Mouse (Mus musculus) heart, postnatal 4 days (tissue): Measurements from ENCODE around the gene Bnip1. TPM values are rescaled to one million over a fixed set of nuclear protein-coding genes. Genes with fewer than 3 reads are reported as not detected.
A peak's percentile ranks its signal among the peaks of the same experiment; 100 is the strongest.

ENCODE experiments used
- DNase-seq: peaks from one replicate; pipeline ENCODE4 v3.0.0; 2021
- total RNA-seq, 2 experiments: library from RNA; stranded (reverse); gene quantifications; 2 replicates each; pipeline ENCODE4 v1.2.3; 2021

Gene Bnip1
- total RNA-seq, 2 experiments from 2014 or later = 41.4 to 43.0 TPM

- DNase-seq = peak; percentile 82
These were observed 13.9 kb downstream of the Bnip1 start for GRCm38 (mm10) chr17:26794744-26795143.

- no peak for DNase-seq
These were observed 14.5 kb downstream of the Bnip1 start for GRCm38 (mm10) chr17:26795386-26795785.

- DNase-seq = no peak
These were observed 16.7 kb downstream of the Bnip1 start for GRCm38 (mm10) chr17:26797379-26798128.

DNA sequence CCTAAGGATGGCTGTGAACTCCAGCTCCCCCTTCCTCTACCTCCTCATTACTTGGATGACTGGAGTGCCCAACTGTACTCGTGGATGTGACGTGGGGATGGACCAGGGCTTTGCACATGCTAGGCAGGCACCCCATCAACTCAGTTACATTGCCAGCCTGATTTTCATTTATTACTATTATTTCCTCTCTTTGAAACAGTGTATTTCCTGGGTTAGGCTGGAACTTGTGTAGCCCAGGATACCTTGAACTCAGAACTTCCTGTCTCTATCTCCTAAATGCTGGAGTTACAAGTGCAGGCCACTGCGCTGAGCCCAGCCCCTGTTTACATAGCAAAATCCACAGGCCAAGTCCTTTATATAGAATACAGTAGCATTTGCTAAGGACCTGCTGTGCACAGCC lies 22.0 kb downstream of the Bnip1 start:
- DNase-seq = no peak

DNA sequence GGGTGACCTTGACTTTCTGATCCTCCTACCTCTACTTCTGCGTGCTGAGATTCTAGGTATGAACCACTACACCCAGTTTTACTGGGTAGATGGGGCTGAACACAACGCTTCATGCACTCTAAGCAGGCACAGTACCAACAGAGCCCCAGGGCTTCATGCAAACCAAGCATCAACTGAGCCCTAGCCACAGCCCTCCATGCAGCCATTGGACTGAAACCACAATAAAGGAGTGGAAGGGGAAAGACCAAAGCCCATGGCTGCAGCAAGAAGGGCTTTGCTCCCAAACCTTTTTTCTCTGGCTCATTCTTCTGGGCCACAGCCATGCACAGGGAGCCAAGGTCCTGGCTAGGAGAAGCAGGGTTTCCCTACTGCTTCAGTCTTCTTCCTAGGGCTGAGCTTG lies 31.7 kb downstream of the Bnip1 start:
- DNase-seq = no peak

DNA sequence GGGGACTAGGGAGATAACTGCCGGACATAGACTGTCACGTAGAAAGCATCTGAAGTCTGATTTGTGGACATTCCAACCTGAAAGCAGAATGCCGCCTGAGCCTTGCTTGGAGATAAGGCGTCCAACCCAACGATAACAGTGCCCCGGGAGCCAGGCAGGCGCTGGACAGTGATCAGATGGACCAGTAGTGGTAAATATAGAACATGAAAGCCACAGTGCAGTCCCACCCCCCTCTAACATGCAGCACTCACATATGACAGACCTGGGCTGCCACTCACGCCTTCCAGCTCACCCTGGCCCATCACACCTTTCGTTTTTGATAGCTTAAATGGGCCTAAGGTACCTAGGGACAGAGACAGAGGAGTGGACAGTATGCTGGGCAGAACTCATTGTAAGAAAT lies 32.6 kb downstream of the Bnip1 start:
- DNase-seq = no peak

- DNase-seq = no peak
These were observed 35.9 kb downstream of the Bnip1 start for GRCm38 (mm10) chr17:26816810-26817209.

GRCm38 (mm10) chr17:26817776-26818175 lies 36.9 kb downstream of the Bnip1 start:
- DNase-seq = no peak

- DNase-seq = no peak
These were observed 45.3 kb downstream of the Bnip1 start for GRCm38 (mm10) chr17:26826131-26826530.

DNA sequence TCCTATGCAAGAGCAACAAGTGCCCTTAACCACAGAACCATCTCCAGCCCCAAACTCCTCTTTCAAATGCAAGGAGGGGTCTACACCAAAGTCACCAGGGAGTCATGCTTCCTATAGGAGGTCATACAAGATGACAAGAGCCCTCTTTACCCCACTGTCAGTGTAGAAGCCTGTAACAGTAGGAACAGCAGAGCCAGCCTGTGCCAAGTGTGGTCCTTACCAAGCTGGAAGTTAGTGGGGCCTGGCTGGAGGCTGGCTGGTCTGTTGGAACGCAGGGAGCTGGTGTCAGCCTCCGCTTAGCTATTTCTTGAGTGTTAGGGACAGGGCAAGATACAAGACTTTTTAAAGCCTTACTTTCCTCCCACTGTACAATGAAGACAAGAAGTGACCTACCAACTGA lies 52.9 kb downstream of the Bnip1 start:
- DNase-seq = no peak

- no peak for DNase-seq
These were observed 53.6 kb downstream of the Bnip1 start for GRCm38 (mm10) chr17:26834302-26834965.

GRCm38 (mm10) chr17:26834966-26835755 lies 54.3 kb downstream of the Bnip1 start:
- peak; percentile 40 for DNase-seq

DNA sequence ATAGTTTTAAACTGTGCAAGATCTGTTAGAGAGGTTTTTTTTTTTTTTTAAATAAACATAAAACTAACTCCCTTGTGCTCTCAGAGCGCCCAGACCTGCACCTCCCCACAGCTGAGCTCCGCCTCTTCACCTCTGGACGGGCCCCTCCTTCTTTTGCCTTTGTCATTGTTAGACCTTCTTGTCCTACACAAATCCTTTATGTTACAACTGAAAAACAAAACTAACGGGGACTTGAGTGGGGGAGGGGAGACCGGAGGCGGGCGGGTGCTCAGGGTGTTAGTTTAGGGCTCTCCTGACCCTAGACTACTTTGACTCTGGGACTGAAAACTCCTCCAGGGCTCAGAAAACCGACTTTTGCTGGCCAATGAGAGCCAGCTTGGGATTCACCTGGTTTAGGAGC lies 55.1 kb downstream of the Bnip1 start:
- DNase-seq = no peak

DNA sequence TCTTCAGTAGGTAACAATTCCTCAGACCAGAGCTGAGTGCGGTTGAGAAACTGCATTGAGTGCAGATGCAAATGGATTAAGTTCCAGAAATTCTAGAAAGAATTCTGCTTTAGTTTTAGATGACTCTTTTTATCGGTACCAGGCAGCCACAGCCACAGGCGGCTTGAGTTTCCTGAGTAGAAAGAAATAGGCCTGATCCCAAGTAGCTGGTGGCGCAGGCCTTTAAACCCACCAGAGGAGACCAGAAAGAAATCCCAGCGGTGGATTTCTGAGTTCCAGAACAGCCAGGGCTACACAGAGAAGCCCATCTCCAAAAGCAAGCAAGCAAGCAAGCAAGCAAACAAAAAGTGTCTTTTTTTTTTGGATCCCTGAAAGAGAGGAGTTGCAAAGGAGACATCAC lies 55.5 kb downstream of the Bnip1 start:
- no peak for DNase-seq

DNA sequence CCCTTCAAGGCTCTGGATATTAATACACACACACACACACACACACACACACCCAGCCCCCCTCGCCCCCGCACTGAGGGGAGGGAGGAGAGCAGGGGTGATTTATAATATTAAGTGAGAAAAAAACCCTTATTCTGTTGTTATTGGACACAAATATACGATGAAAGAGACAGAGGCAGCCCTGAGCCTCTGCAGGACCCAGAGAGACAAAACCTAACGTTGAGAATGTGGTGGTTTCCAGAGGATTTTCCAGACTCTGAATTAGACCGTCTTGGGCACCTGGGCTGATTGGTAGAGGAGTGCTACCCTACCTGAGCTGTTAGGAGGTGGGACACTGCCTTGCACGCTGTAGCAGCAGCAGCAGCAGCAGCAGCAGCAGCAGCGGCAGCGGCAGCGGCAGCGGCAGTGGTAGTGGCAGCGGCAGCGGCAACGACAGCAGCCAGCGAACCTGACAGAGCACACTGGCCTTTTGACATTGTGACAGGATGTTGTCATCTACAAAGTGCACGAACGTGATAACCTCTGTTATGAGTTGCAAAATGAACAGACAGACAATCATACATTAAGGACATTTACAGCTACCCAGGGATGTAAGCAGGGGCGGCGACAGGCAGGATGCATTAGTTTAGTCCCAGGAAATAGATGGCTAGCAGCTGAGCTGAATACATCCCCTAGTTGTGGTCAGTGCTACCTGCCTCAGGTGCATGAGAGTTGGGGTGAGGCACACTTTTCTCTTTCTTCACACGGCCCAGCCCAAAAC lies 56.1 kb downstream of the Bnip1 start:
- no peak for DNase-seq

DNA sequence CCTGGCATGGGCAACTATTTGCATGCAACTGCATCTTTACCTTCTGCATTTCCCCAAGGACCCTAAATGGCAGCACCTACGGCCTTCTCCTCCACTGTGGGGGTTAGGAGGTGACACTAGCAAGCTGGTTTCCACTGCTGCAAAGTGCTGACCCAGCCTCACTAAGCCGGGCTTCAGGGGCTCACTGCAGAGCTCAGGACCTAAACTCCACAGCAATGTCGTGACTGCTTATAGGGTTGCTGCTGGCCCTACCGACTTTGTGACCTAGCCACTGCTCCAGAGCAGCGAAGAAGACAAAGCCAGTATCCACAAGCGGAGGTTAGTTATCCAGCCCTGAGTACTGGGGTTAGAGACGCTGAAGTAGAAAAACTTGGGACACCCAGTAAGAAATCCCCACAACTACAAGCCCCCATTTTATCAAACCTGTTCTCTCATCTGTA lies 56.7 kb downstream of the Bnip1 start:
- DNase-seq = no peak

- DNase-seq = no peak
These were observed 57.5 kb downstream of the Bnip1 start for GRCm38 (mm10) chr17:26838191-26838910.

DNA sequence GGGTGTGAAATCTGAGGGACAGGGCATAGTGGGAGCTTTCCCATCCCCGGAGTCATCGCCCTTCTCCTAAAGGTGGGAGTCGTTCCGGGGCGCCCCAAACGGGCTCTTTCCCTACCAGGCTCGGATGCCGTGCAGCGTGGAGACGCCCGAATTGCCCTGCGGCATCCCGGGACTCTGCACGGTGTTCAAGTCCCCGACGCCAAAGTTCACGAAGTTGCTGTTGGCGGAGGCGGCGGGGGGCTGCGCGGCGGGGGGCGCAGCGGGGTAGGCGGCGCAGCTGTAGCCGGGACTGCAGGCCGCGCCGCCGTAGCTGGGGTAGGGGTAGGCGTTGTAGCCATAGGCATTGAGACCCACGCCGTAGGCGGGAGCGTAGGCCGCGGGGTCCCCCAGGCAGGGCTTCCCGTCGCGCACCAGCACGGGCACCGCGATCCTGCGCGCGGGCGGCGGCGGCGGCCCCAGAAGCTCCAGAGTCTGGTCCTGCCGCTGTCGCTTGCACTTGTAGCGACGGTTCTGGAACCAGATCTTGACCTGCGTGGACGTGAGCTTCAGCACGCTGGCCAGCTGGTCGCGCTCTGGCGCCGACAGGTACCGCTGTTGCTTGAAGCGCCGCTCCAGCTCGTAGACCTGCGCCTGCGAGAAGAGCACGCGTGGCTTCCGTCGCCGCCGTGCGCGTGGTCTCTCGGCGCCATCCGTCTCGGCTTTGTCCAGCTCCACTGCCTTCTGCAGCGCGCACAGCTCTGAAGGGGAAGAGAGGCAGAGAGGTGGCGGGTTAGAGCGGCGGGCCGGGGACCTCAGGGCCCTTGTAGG lies 58.2 kb downstream of the Bnip1 start:
- DNase-seq = peak; percentile 34

GRCm38 (mm10) chr17:26839718-26840438 lies 59.0 kb downstream of the Bnip1 start:
- DNase-seq = peak; percentile 31

DNA sequence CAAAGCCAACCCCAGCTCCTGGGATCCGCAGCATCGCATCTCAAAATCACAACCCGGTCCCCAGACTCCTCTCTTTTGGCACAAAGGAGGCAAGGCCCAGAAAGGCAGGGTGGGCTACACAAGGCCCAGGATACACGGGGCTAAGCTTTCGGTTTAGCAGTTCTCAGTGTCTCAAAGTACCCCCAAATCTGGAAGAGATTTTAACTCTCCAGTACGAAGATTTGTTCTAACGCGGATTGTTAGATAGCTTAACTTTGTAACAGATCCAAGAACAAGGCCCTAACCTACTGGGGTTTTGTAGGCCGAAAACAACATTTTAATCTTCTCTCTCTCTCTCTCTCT lies 59.5 kb downstream of the Bnip1 start:
- no peak for DNase-seq
